ENCODE assay signal across 8 mouse cellular contexts in the genomic region with DNA sequence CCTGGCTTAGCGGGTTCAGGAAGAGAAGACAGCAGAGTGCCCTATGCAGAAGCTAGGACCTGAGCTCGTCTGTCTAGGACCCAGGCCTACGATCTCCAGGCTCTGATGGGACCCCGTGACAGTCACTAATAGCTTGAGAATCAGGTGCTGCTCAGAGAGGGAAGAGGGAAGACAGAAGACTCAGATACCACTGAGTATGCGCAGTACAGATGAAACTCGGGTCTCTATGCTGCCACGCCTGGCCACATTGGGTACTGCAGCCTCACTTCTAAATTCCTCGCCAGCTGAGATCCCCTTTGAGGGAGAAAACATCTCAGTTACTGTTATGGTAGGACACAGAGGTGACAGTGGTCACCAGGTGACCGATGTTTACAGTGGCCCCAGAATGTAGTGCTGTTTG. TPM values are rescaled to one million over a fixed set of nuclear protein-coding genes. Genes with fewer than 3 reads are reported as not detected.
A peak's percentile ranks its signal among the peaks of the same experiment; 100 is the strongest.
DNase-seq lines count a peak whose midpoint lies in the region; ATAC-seq lines count a peak whose summit lies in the region.

No protein-coding gene starts in this region.

- DNase-seq in adrenal gland, adult 2 months = peak; percentile 32
- no peak for DNase-seq in adrenal gland, adult 8-10 months
- DNase-seq in ZHBTc4 (ENCODE audit: low read depth, low spot score) = peak; percentile 80
- DNase-seq in embryo, embryonic 10 days (ENCODE audit: low spot score) = peak; percentile 79
- peak; percentile 38 to 81 for DNase-seq in kidney, postnatal 36 days
- DNase-seq in lung, postnatal 14 days = peak; percentile 71
- DNase-seq in right cerebral cortex, adult 18-20 months = peak; percentile 61

- ATAC-seq in granulocyte monocyte progenitor cell, adult 5-6 weeks (replicated peaks; ENCODE audit: poor library complexity, severe bottlenecking) = peak; percentile 94

RNA-seq across cellular contexts. Expression of a gene that starts 22.8 kb away (rescaled TPM):
- total RNA-seq in adrenal gland, adult 2 months (2021) = 1 to 10 TPM; 3.6 to 5.6 TPM
- 3.8 and 4.0 TPM in 2 replicates for polyA plus RNA-seq in adrenal gland, adult 2 months (2012; rRNA removed)
- 10 to 100 TPM in 2 of 4 experiments, 1 to 10 TPM in 2; 5.9 to 15.8 (median 9.5) TPM for total RNA-seq in adrenal gland, adult 8-10 months (2022)
- total RNA-seq in granulocyte monocyte progenitor cell, adult 5-6 weeks (2014; fragmentation: Nextera tagmentation) = not detected in 2 replicates
- not detected in 2 replicates for total RNA-seq in granulocyte monocyte progenitor cell, adult 5-6 weeks (2017)

Comparison
In these comparisons a context has a peak if more than half of its experiments do, and no peak if none do; other contexts are left out.
1. RNA of a gene that starts 22.8 kb away (total RNA-seq): 5.9 to 15.8 TPM in adrenal gland, adult 8-10 months and 3.6 to 5.6 TPM in adrenal gland, adult 2 months; not detected in granulocyte monocyte progenitor cell, adult 5-6 weeks; every median in the first group is over 4 times any median in the second.